ENCODE assay signal across 22 mouse cellular contexts in genomic region chr11:23392567-23392966, GRCm38 (mm10).
DNase-seq lines count a peak whose midpoint lies in the region; ATAC-seq lines count a peak whose summit lies in the region.
"Had no signal": no experiment of that assay in that cellular context is flagged by ENCODE, and none has a peak within 500 bp of the region (broad histone marks: within the 10 kb centered on the region; RNA-seq: fewer than 3 reads in every experiment).

No protein-coding gene starts in this region.

- no peak overlapping the region for H3K4me3 ChIP-seq in liver, embryonic 11.5 days (ENCODE audit: low read depth, low read length)
- H3K4me3 ChIP-seq in liver, embryonic 12.5 days: no peak overlapping the region
- no peak overlapping the region for H3K4me3 ChIP-seq in liver, embryonic 16.5 days (ENCODE audit: low read depth, low read length)
- H3K4me3 ChIP-seq: embryonic facial prominence, embryonic 12.5 days; forebrain, embryonic 15.5 days; heart, embryonic 13.5 days; hindbrain, embryonic 12.5 days had no signal

- DNase-seq in liver, embryonic 11.5 days (ENCODE audit: low spot score): no peak
- no peak for DNase-seq in liver
- no peak for DNase-seq in thymus, postnatal 0 days (ENCODE audit: low spot score)
- DNase-seq in thymus, postnatal 25 days: no peak
- DNase-seq in urinary bladder, postnatal 10 days (ENCODE audit: low spot score): no peak
- DNase-seq: adrenal gland, postnatal 25 days; B cell, adult 2 months; cerebellum, adult 11 months; cerebellum, adult 8-10 months; cerebellum, postnatal 14 days; gastrocnemius, postnatal 36 days; heart, adult 11 months; heart, postnatal 4 days had no signal

- no peak overlapping the region for H3K4me2 ChIP-seq in liver, embryonic 11.5 days
- H3K4me2 ChIP-seq in liver, embryonic 12.5 days: no peak overlapping the region
- H3K4me2 ChIP-seq in liver, embryonic 16.5 days (ENCODE audit: low read depth, low read length): no peak overlapping the region
- H3K4me2 ChIP-seq: embryonic facial prominence, embryonic 12.5 days; forebrain, embryonic 15.5 days; heart, embryonic 13.5 days; hindbrain, embryonic 12.5 days had no signal

- H3K9ac ChIP-seq in liver, embryonic 11.5 days (ENCODE audit: low read depth, low read length): no peak overlapping the region
- no peak overlapping the region for H3K9ac ChIP-seq in liver, embryonic 12.5 days
- H3K9ac ChIP-seq in liver, embryonic 16.5 days (ENCODE audit: low read depth, low read length): no peak overlapping the region
- H3K9ac ChIP-seq: embryonic facial prominence, embryonic 12.5 days; forebrain, embryonic 15.5 days; heart, embryonic 13.5 days; hindbrain, embryonic 12.5 days had no signal

- H3K27ac ChIP-seq in liver, embryonic 11.5 days (ENCODE audit: low read depth, low read length): no peak overlapping the region
- no peak overlapping the region for H3K27ac ChIP-seq in liver, embryonic 12.5 days
- no peak overlapping the region for H3K27ac ChIP-seq in liver, embryonic 16.5 days (ENCODE audit: low read length)
- H3K27ac ChIP-seq: embryonic facial prominence, embryonic 12.5 days; forebrain, embryonic 15.5 days; heart, embryonic 13.5 days; hindbrain, embryonic 12.5 days had no signal

- H3K36me3 ChIP-seq in liver, embryonic 11.5 days (ENCODE audit: control insufficient read depth, insufficient read depth, low read length): peaks cover 21% of the 10 kb centered on the region; the same call in 1 of the 2 replicates
- H3K36me3 ChIP-seq in liver, embryonic 12.5 days: peaks cover 70% of the 10 kb centered on the region
- peaks cover 9% of the 10 kb centered on the region; the same call in 1 of the 2 replicates for H3K36me3 ChIP-seq in liver, embryonic 16.5 days (ENCODE audit: control insufficient read depth, insufficient read depth)

- peaks cover 10% of the 10 kb centered on the region; the same call in 1 of the 2 replicates for H3K4me1 ChIP-seq in liver, embryonic 11.5 days (replicated peaks; ENCODE audit: control insufficient read depth, insufficient read depth, low read length)
- H3K4me1 ChIP-seq in liver, embryonic 12.5 days: peaks cover 33% of the 10 kb centered on the region
- no peaks in the 10 kb centered on the region; the same call in 1 of the 2 replicates for H3K4me1 ChIP-seq in liver, embryonic 16.5 days (ENCODE audit: control insufficient read depth, low read depth, low read length)
- H3K4me1 ChIP-seq: embryonic facial prominence, embryonic 12.5 days; forebrain, embryonic 15.5 days; heart, embryonic 13.5 days; hindbrain, embryonic 12.5 days had no signal

- peak; percentile 70 for ATAC-seq in liver, embryonic 11.5 days (replicated peaks; ENCODE audit: low FRiP score)
- peak; percentile 75 for ATAC-seq in liver, embryonic 12.5 days
- ATAC-seq in liver, embryonic 16.5 days (ENCODE audit: low read depth): peak; percentile 64
- ATAC-seq: activated CD4-positive, CD25-positive, alpha-beta regulatory T cell, adult 4 months; CD4-positive, CD25-positive, alpha-beta regulatory T cell, adult 4 months; forebrain, embryonic 15.5 days; Patski had no signal

- no peaks in the 10 kb centered on the region for H3K27me3 ChIP-seq in liver, embryonic 11.5 days (replicated peaks; ENCODE audit: control insufficient read depth, insufficient read depth, low read length)
- H3K27me3 ChIP-seq in liver, embryonic 12.5 days (replicated peaks): no peaks in the 10 kb centered on the region
- H3K27me3 ChIP-seq in liver, embryonic 16.5 days (ENCODE audit: control insufficient read depth, insufficient read depth, low read depth, low read length): no peaks in the 10 kb centered on the region
- H3K27me3 ChIP-seq: embryonic facial prominence, embryonic 12.5 days; forebrain, embryonic 15.5 days; heart, embryonic 13.5 days; hindbrain, embryonic 12.5 days; Patski had no signal

- H3K9me3 ChIP-seq in liver, embryonic 11.5 days (ENCODE audit: control insufficient read depth, low read length): no peaks in the 10 kb centered on the region
- no peaks in the 10 kb centered on the region for H3K9me3 ChIP-seq in liver, embryonic 12.5 days (replicated peaks)
- H3K9me3 ChIP-seq in liver, embryonic 16.5 days (replicated peaks; ENCODE audit: control insufficient read depth, low read length): no peaks in the 10 kb centered on the region
- H3K9me3 ChIP-seq: embryonic facial prominence, embryonic 12.5 days; forebrain, embryonic 15.5 days; heart, embryonic 13.5 days; hindbrain, embryonic 12.5 days had no signal
